Mouse (Mus musculus): Measurements from ENCODE around the gene Dnaja3. TPM values are rescaled to one million over a fixed set of nuclear protein-coding genes. Genes with fewer than 3 reads are reported as not detected.
"Not testable (repeated sequence)": the region's sequence is repeated elsewhere in the genome, so short reads cannot be mapped to it uniquely, and the experiment has no call there.

Gene Dnaja3
- polyA plus RNA-seq, 1 experiment = 13.7 TPM

GRCm38 (mm10) chr16:4682628-4683179 lies 42.9 kb downstream of the Dnaja3 start:
- Histone ChIP-seq H3K27me3 (ENCODE audit: control insufficient read depth, insufficient read depth, low read length) (no peaks in the 10 kb centered on the region), H3K36me3 (ENCODE audit: control insufficient read depth, insufficient read depth, low read length) (peaks cover 5% of the 10 kb centered on the region; the same call in 1 of the 2 replicates), H3K4me1 (ENCODE audit: control insufficient read depth, insufficient read depth, insufficient read length, low read length) (peaks cover 2% of the 10 kb centered on the region; the same call in 1 of the 2 replicates), H3K4me3 (ENCODE audit: low read depth, low read length) (no peak overlapping the region), H3K27ac (ENCODE audit: insufficient read depth, low read depth, low read length) (peak overlapping the region; percentile 88; the same call in 1 of the 2 replicates)
- 71% methylated on average over 4 of the region's 4 CpGs for WGBS
- TF ChIP-seq CTCF (IDR thresholded peaks at IDR 0.05; ENCODE audit: extremely low read depth, insufficient read length, insufficient replicate concordance, low read depth, low read length) (no peak), POLR2A (IDR thresholded peaks at IDR 0.05; ENCODE audit: low read depth, low read length) (no peak)

- TF ChIP-seq CTCF (IDR thresholded peaks at IDR 0.05; ENCODE audit: extremely low read depth, insufficient read length, insufficient replicate concordance, low read depth, low read length) = no peak
- no peak for TF ChIP-seq POLR2A (IDR thresholded peaks at IDR 0.05; ENCODE audit: low read depth, low read length)
- whole genome bisulfite sequencing = 15% methylated on average over 9 of the region's 9 CpGs
- H3K4me3 ChIP-seq (ENCODE audit: low read depth, low read length) = peak overlapping the region; percentile 78; the same call in 1 of the 2 replicates
- H3K27me3 ChIP-seq (ENCODE audit: control insufficient read depth, insufficient read depth, low read length) = no peaks in the 10 kb centered on the region
- H3K4me1 ChIP-seq (ENCODE audit: control insufficient read depth, insufficient read depth, insufficient read length, low read length) = peaks cover 2% of the 10 kb centered on the region; the same call in 1 of the 2 replicates
- H3K27ac ChIP-seq (ENCODE audit: insufficient read depth, low read depth, low read length) = peak overlapping the region; percentile 88
- peaks cover 7% of the 10 kb centered on the region; the same call in 1 of the 2 replicates for H3K36me3 ChIP-seq (ENCODE audit: control insufficient read depth, insufficient read depth, low read length)
Observed at GRCm38 (mm10) chr16:4683193-4683580, 43.4 kb downstream of the Dnaja3 start.

- no peaks in the 10 kb centered on the region for H3K27me3 ChIP-seq (ENCODE audit: control insufficient read depth, insufficient read depth, low read length)
- H3K4me3 ChIP-seq (ENCODE audit: low read depth, low read length) = peak overlapping the region; percentile 78
- peak overlapping the region; percentile 88 for H3K27ac ChIP-seq (ENCODE audit: insufficient read depth, low read depth, low read length)
- peaks cover 2% of the 10 kb centered on the region; the same call in 1 of the 2 replicates for H3K4me1 ChIP-seq (ENCODE audit: control insufficient read depth, insufficient read depth, insufficient read length, low read length)
- peaks cover 7% of the 10 kb centered on the region; the same call in 1 of the 2 replicates for H3K36me3 ChIP-seq (ENCODE audit: control insufficient read depth, insufficient read depth, low read length)
- under 1% methylated on average over 54 of the region's 54 CpGs for WGBS
- TF ChIP-seq CTCF (IDR thresholded peaks at IDR 0.05; ENCODE audit: extremely low read depth, insufficient read length, insufficient replicate concordance, low read depth, low read length) = no peak
- TF ChIP-seq POLR2A (IDR thresholded peaks at IDR 0.05; ENCODE audit: low read depth, low read length) = peak; percentile 90
Observed at GRCm38 (mm10) chr16:4683581-4684456, 44.0 kb downstream of the Dnaja3 start.

- Histone ChIP-seq H3K4me1 (ENCODE audit: control insufficient read depth, insufficient read depth, insufficient read length, low read length) (peaks cover 2% of the 10 kb centered on the region; the same call in 1 of the 2 replicates), H3K27me3 (ENCODE audit: control insufficient read depth, insufficient read depth, low read length) (no peaks in the 10 kb centered on the region), H3K27ac (ENCODE audit: insufficient read depth, low read depth, low read length) (no peak overlapping the region), H3K4me3 (ENCODE audit: low read depth, low read length) (peak overlapping the region; percentile 78), H3K36me3 (ENCODE audit: control insufficient read depth, insufficient read depth, low read length) (peaks cover 11% of the 10 kb centered on the region)
- WGBS = under 1% methylated on average over 9 of the region's 9 CpGs
- TF ChIP-seq CTCF (IDR thresholded peaks at IDR 0.05; ENCODE audit: extremely low read depth, insufficient read length, insufficient replicate concordance, low read depth, low read length) = no peak
- TF ChIP-seq POLR2A (IDR thresholded peaks at IDR 0.05; ENCODE audit: low read depth, low read length) = no peak
Observed at GRCm38 (mm10) chr16:4684457-4684791, 44.6 kb downstream of the Dnaja3 start.

- H3K4me3 ChIP-seq (ENCODE audit: low read depth, low read length); H3K4me1 ChIP-seq (ENCODE audit: control insufficient read depth, insufficient read depth, insufficient read length, low read length); H3K27me3 ChIP-seq (ENCODE audit: control insufficient read depth, insufficient read depth, low read length); H3K27ac ChIP-seq (ENCODE audit: insufficient read depth, low read depth, low read length): not testable (repeated sequence)
- 99% methylated on average over 4 of the region's 4 CpGs for WGBS
- H3K36me3 ChIP-seq (ENCODE audit: control insufficient read depth, insufficient read depth, low read length) = peaks cover 40% of the 10 kb centered on the region
Observed at GRCm38 (mm10) chr16:4689371-4689770, 49.6 kb downstream of the Dnaja3 start.

- Histone ChIP-seq H3K4me1 (ENCODE audit: control insufficient read depth, insufficient read depth, insufficient read length, low read length) (no peaks in the 10 kb centered on the region), H3K27ac (ENCODE audit: insufficient read depth, low read depth, low read length) (no peak overlapping the region), H3K36me3 (ENCODE audit: control insufficient read depth, insufficient read depth, low read length) (peaks cover 71% of the 10 kb centered on the region), H3K27me3 (ENCODE audit: control insufficient read depth, insufficient read depth, low read length) (no peaks in the 10 kb centered on the region), H3K4me3 (ENCODE audit: low read depth, low read length) (no peak overlapping the region)
- TF ChIP-seq CTCF (IDR thresholded peaks at IDR 0.05; ENCODE audit: extremely low read depth, insufficient read length, insufficient replicate concordance, low read depth, low read length) = no peak
- TF ChIP-seq POLR2A (IDR thresholded peaks at IDR 0.05; ENCODE audit: low read depth, low read length) = no peak
- 72% methylated on average over 3 of the region's 3 CpGs for WGBS
Observed at GRCm38 (mm10) chr16:4701211-4701610, 61.4 kb downstream of the Dnaja3 start.

GRCm38 (mm10) chr16:4702646-4703045 lies 62.9 kb downstream of the Dnaja3 start:
- H3K4me3 ChIP-seq (ENCODE audit: low read depth, low read length) = no peak overlapping the region
- H3K27me3 ChIP-seq (ENCODE audit: control insufficient read depth, insufficient read depth, low read length) = no peaks in the 10 kb centered on the region
- WGBS = 69% methylated on average over 1 of the region's 1 CpGs
- TF ChIP-seq POLR2A (IDR thresholded peaks at IDR 0.05; ENCODE audit: low read depth, low read length) (no peak), CTCF (IDR thresholded peaks at IDR 0.05; ENCODE audit: extremely low read depth, insufficient read length, insufficient replicate concordance, low read depth, low read length) (no peak)
- peaks cover 72% of the 10 kb centered on the region for H3K36me3 ChIP-seq (ENCODE audit: control insufficient read depth, insufficient read depth, low read length)
- H3K4me1 ChIP-seq (ENCODE audit: control insufficient read depth, insufficient read depth, insufficient read length, low read length) = no peaks in the 10 kb centered on the region
- no peak overlapping the region for H3K27ac ChIP-seq (ENCODE audit: insufficient read depth, low read depth, low read length)

All from small intestine, adult 2 months (tissue).